8 mouse cellular contexts compared by ENCODE assay signal in genomic region chr1:164454747-164455400, GRCm38 (mm10). TPM values are rescaled to one million over a fixed set of nuclear protein-coding genes. Genes with fewer than 3 reads are reported as not detected.
A peak's percentile ranks its signal among the peaks of the same experiment; 100 is the strongest.
DNase-seq lines count a peak whose midpoint lies in the region; ATAC-seq and TF ChIP-seq lines count a peak whose summit lies in the region.

No protein-coding gene starts in this region.

- H3K27me3 ChIP-seq in embryonic facial prominence, embryonic 11.5 days (ENCODE audit: control insufficient read depth, insufficient read depth, low read length) = peaks cover 29% of the 10 kb centered on the region
- peaks cover 37% of the 10 kb centered on the region for H3K27me3 ChIP-seq in lung, embryonic 14.5 days (ENCODE audit: insufficient read depth, low read length)

- peak overlapping the region; percentile 25 for H3K4me2 ChIP-seq in embryonic facial prominence, embryonic 11.5 days (ENCODE audit: low read depth, low read length)
- peak overlapping the region; percentile 50 for H3K4me2 ChIP-seq in lung, embryonic 14.5 days

- intact Hi-C loops in heart, postnatal 25 days (cut with DNase I) = loop anchor here (5.0 kb wide), 3 partner anchors 88 to 447 kb away; no protein-coding TSS in a partner anchor
- intact Hi-C loops in heart, postnatal 14 days (cut with DNase I) = loop anchor here (5.0 kb wide), 3 partner anchors 88 to 662 kb away; no protein-coding TSS in a partner anchor

- H3K9ac ChIP-seq in embryonic facial prominence, embryonic 11.5 days (replicated peaks; ENCODE audit: low read length) = no peak overlapping the region
- no peak overlapping the region for H3K9ac ChIP-seq in lung, embryonic 14.5 days

- H3K4me3 ChIP-seq in embryonic facial prominence, embryonic 11.5 days (ENCODE audit: low read depth, low read length) = 0 out of 2 replicates have a peak overlapping the region, but pooled peaks have one; percentile 6
- H3K4me3 ChIP-seq in lung, embryonic 14.5 days (ENCODE audit: low read depth, low read length) = peak overlapping the region; percentile 18; the same call in 1 of the 2 replicates

- H3K36me3 ChIP-seq in embryonic facial prominence, embryonic 11.5 days (replicated peaks; ENCODE audit: control insufficient read depth, insufficient read depth, low read depth, low read length) = no peaks in the 10 kb centered on the region
- H3K36me3 ChIP-seq in lung, embryonic 14.5 days (ENCODE audit: insufficient read depth) = no peaks in the 10 kb centered on the region; the same call in 1 of the 2 replicates

- TF ChIP-seq CTCF in lung, embryonic 14.5 days (IDR thresholded peaks at IDR 0.05; ENCODE audit: low read depth) = no peak

- no peaks in the 10 kb centered on the region; the same call in 1 of the 2 replicates for H3K4me1 ChIP-seq in embryonic facial prominence, embryonic 11.5 days (ENCODE audit: control insufficient read depth, insufficient read depth, low read length)
- H3K4me1 ChIP-seq in lung, embryonic 14.5 days (ENCODE audit: insufficient read depth) = no peaks in the 10 kb centered on the region

- WGBS in embryonic facial prominence, embryonic 11.5 days = 41% methylated on average over 14 of the region's 14 CpGs
- WGBS in lung, embryonic 14.5 days = 30% methylated on average over 14 of the region's 14 CpGs

- no peak for ATAC-seq in embryonic facial prominence, embryonic 11.5 days (replicated peaks; ENCODE audit: insufficient number of reproducible peaks, low FRiP score, low TSS enrichment, low read depth)
- ATAC-seq in lung, embryonic 14.5 days (ENCODE audit: insufficient read depth) = no peak

- H3K27ac ChIP-seq in embryonic facial prominence, embryonic 11.5 days (replicated peaks; ENCODE audit: low read depth, low read length) = no peak overlapping the region
- no peak overlapping the region for H3K27ac ChIP-seq in lung, embryonic 14.5 days (ENCODE audit: low read depth)

- DNase-seq in heart, adult 18-20 months = peak; percentile 52 to 70
- DNase-seq in heart, postnatal 25 days (ENCODE audit: low spot score) = no peak
- DNase-seq in embryonic facial prominence, embryonic 11.5 days (ENCODE audit: low spot score) = peak; percentile 74
- peak; percentile 27 to 45 for DNase-seq in heart, postnatal 14 days
- DNase-seq in layer of hippocampus, adult 18-20 months (ENCODE audit: low spot score in 2 of 2) = peak; percentile 75 to 84
- peak; percentile 59 for DNase-seq in lung, embryonic 14.5 days
- peak; percentile 85 to 88 for DNase-seq in right cerebral cortex, postnatal 10 days (ENCODE audit: low spot score in 2 of 2)
- no peak for DNase-seq in spleen, adult 18-20 months

- H3K9me3 ChIP-seq in embryonic facial prominence, embryonic 11.5 days (replicated peaks; ENCODE audit: control insufficient read depth, low read length) = no peaks in the 10 kb centered on the region
- no peaks in the 10 kb centered on the region for H3K9me3 ChIP-seq in lung, embryonic 14.5 days (ENCODE audit: low read depth, low read length)

RNA-seq across cellular contexts. Expression of gene Atp1b1, which starts 3.3 kb away (rescaled TPM):
- 100 to 1,000 TPM; 312 to 314 TPM for total RNA-seq in heart, adult 18-20 months (2021)
- 100 to 1,000 TPM; 416 to 492 TPM for total RNA-seq in heart, postnatal 25 days (2021)
- polyA plus RNA-seq in embryonic facial prominence, embryonic 11.5 days (2014; fragmentation: Nextera tagmentation; extraction: Ambion mirVana) = 11.6 and 11.9 TPM in 2 replicates
- 100 to 1,000 TPM; 452 to 466 TPM for total RNA-seq in heart, postnatal 14 days (2021)
- 1,000 to 10,000 TPM; 1,935 to 2,007 TPM for total RNA-seq in layer of hippocampus, adult 18-20 months (2021)
- polyA plus RNA-seq in lung, embryonic 14.5 days (2014; fragmentation: Nextera tagmentation; extraction: Ambion mirVana) = 23.7 and 32.9 TPM in 2 replicates

Comparison
In these comparisons a context has a peak if more than half of its experiments do, and no peak if none do; other contexts are left out.
1. DNase-seq: peak in heart, adult 18-20 months (2 of 2), embryonic facial prominence, embryonic 11.5 days (single experiment), heart, postnatal 14 days (2 of 2), layer of hippocampus, adult 18-20 months (2 of 2), lung, embryonic 14.5 days (single experiment) and right cerebral cortex, postnatal 10 days (2 of 2); none in heart, postnatal 25 days (single experiment) and spleen, adult 18-20 months (0 of 2).